Mouse (Mus musculus) thymus, adult 2 months (tissue): Measurements from ENCODE around the gene Ccnd1.

Experiments used
- CTCF ChIP-seq: fragments of 200-500 bp; IDR thresholded peaks from 2 replicates; pipeline ENCODE4 v1.5.1; 2012; ENCODE audit warnings: mild to moderate bottlenecking, control low read depth, low read length, moderate library complexity, borderline replicate concordance; ENCODE audit not compliant: control insufficient read depth, poor library complexity, insufficient read depth; ENCODE audit errors: extremely low read depth
- POLR2A ChIP-seq: fragments of 200-500 bp; IDR thresholded peaks from 2 replicates; pipeline ENCODE4 v1.6.1; 2012; ENCODE audit warnings: mild to moderate bottlenecking, low read length, control low read depth, moderate library complexity; ENCODE audit not compliant: control insufficient read depth, poor library complexity, insufficient read depth; ENCODE audit errors: extremely low read depth

- TF ChIP-seq CTCF (no peak), POLR2A (no peak)
Observed at GRCm38 (mm10) chr7:144979814-144980213, 40.1 kb upstream of the Ccnd1 start.
